Mouse (Mus musculus) liver, embryonic 11.5 days (tissue): Measurements from ENCODE around the gene Tmem233. TPM values are rescaled to one million over a fixed set of nuclear protein-coding genes. Genes with fewer than 3 reads are reported as not detected.

Experiments
- ATAC-seq: fragments of 200-750 bp; cut with Nextera tagmentation; replicated peaks from 2 replicates; pipeline ENCODE4 v1.8.0; 2017; ENCODE audit warnings: moderate number of reproducible peaks, mild to moderate bottlenecking, moderate TSS enrichment, moderate library complexity; ENCODE audit not compliant: low FRiP score
- DNase-seq: peaks from one replicate; pipeline ENCODE4 v3.0.0-alpha.2; 2017; ENCODE audit warnings: low spot score
- H3K27ac ChIP-seq: fragments of 300-500 bp; sonication (generic); 2 replicates; pipeline ENCODE4 v1.5.1; 2014; ENCODE audit warnings: mild to moderate bottlenecking, low read depth, low read length, control low read depth
- H3K27me3 ChIP-seq: fragments of 300-500 bp; sonication (generic); replicated peaks from 2 replicates; pipeline ENCODE4 v1.6.1; 2014; ENCODE audit warnings: low read length, mixed read lengths; ENCODE audit not compliant: control insufficient read depth, insufficient read depth
- H3K36me3 ChIP-seq: fragments of 300-500 bp; sonication (generic); 2 replicates; pipeline ENCODE4 v1.6.1; 2014; ENCODE audit warnings: mild to moderate bottlenecking, low read length, moderate library complexity, mixed read lengths; ENCODE audit not compliant: control insufficient read depth, insufficient read depth
- H3K4me1 ChIP-seq: fragments of 300-500 bp; sonication (generic); replicated peaks from 2 replicates; pipeline ENCODE4 v1.6.1; 2014; ENCODE audit warnings: low read length, mixed read lengths; ENCODE audit not compliant: control insufficient read depth, insufficient read depth
- H3K4me2 ChIP-seq: fragments of 300-500 bp; sonication (generic); 2 replicates; pipeline ENCODE4 v1.6.1; 2014; ENCODE audit warnings: mild to moderate bottlenecking, control low read depth, moderate library complexity
- H3K4me3 ChIP-seq: fragments of 300-500 bp; sonication (generic); 2 replicates; pipeline ENCODE4 v1.5.1; 2014; ENCODE audit warnings: low read depth, low read length, control low read depth
- H3K9ac ChIP-seq: fragments of 300-500 bp; sonication (generic); 2 replicates; pipeline ENCODE4 v1.6.1; 2014; ENCODE audit warnings: low read depth, low read length, control low read depth
- H3K9me3 ChIP-seq: fragments of 300-500 bp; sonication (generic); 2 replicates; pipeline ENCODE4 v1.6.1; 2016; ENCODE audit warnings: low read length, inconsistent platforms, mixed read lengths; ENCODE audit not compliant: control insufficient read depth
- WGBS: fragments of 180-500 bp; shearing (Covaris S2); extraction: QIAGEN DNeasy Blood & Tissue Kit; methylation state at CpG from one replicate; pipeline ENCODE4 v1.1.7; 2014; 5-methylcytosine and 5-hydroxymethylcytosine counted together
- polyA plus RNA-seq: library from polyadenylated mRNA; unstranded; fragments of >200 nt; fragmentation: Nextera tagmentation; extraction: Ambion mirVana; gene quantifications from 2 replicates; pipeline ENCODE4 v1.2.1, GENCODE M21; 2014

The Tmem233 gene
- polyA plus RNA-seq, 1 experiment from 2014 or later, result not detected

DNA sequence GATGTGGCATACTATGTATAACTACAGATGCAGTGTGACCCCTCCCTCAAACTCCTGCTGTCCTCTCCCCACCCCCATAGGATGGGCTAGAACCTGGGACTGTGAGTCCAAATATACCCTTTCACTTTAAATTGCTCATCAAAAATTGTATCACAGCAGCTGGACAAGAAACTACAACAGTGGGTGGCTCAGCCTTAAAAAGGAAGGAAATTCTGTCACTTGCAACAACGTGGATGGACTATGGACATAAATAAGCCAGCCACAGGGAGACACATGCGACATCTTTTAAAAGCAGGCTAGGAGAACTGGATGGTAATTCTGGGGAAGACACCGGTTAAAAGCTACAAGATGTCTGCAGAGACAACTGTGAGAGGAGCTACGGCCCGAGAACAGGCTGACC, 66.5 kb downstream of the Tmem233 start:
- Histone ChIP-seq H3K4me3 (no peak overlapping the region), H3K36me3 (peaks cover 75% of the 10 kb centered on the region), H3K9me3 (no peaks in the 10 kb centered on the region), H3K4me2 (no peak overlapping the region), H3K27ac (no peak overlapping the region), H3K9ac (no peak overlapping the region), H3K4me1 (peaks cover 23% of the 10 kb centered on the region), H3K27me3 (no peaks in the 10 kb centered on the region)
- 87% methylated on average over 5 of the region's 5 CpGs for WGBS
- DNase-seq, result no peak
- no peak for ATAC-seq

DNA sequence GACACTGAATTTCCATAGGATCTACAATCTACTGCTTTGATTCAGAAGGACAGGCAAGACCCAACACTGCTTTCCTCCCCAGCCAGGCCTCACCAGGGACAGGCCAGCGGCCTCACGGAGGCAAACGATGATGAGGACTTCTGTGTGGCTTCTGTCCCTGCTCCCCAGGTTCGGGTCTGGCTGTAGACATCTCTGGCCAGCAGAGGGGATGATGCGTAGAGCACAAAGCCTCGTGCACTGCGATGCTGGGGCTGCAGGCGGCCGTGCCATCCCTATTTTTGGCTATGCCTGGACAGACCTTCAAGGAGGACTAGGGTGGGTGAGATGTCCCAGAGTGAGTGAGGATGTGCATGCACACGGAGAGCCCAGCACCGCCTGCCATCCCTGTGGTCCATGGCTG, 68.8 kb downstream of the Tmem233 start:
- no peaks in the 10 kb centered on the region for H3K27me3 ChIP-seq
- no peak overlapping the region for H3K9ac ChIP-seq
- peaks cover 6% of the 10 kb centered on the region for H3K4me1 ChIP-seq
- H3K9me3 ChIP-seq, result no peaks in the 10 kb centered on the region
- no peak for DNase-seq
- ATAC-seq, result no peak
- 85% methylated on average over 11 of the region's 11 CpGs for WGBS
- no peak overlapping the region for H3K27ac ChIP-seq
- no peak overlapping the region for H3K4me2 ChIP-seq
- H3K4me3 ChIP-seq, result no peak overlapping the region
- peaks cover 53% of the 10 kb centered on the region for H3K36me3 ChIP-seq

DNA sequence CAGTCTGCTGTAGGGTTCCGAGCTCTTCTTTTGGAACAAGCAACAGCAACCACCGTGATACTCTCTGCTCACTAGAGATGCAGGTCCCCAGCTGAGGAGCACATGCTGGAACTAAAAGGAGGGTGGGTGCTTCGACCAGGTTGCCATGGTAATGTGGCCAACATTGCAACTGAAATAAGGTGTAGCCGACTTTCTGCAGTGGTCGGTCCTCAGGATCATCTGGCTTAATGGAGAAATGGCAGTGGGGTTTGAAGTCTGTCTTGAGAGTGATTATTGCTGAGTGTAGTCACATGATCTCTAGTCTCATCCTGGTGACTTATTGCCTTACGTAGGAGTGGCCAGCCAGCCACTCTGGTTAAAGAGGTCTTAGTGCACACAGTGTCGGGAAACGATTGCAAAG, 69.2 kb downstream of the Tmem233 start:
- peaks cover 49% of the 10 kb centered on the region for H3K36me3 ChIP-seq
- H3K4me1 ChIP-seq, result peaks cover 2% of the 10 kb centered on the region
- ATAC-seq (no peak), DNase-seq (no peak)
- H3K9me3 ChIP-seq, result no peaks in the 10 kb centered on the region
- H3K4me3 ChIP-seq, result no peak overlapping the region
- H3K27me3 ChIP-seq, result no peaks in the 10 kb centered on the region
- no peak overlapping the region for H3K27ac ChIP-seq
- 83% methylated on average over 8 of the region's 8 CpGs for WGBS
- H3K4me2 ChIP-seq, result no peak overlapping the region
- no peak overlapping the region for H3K9ac ChIP-seq

DNA sequence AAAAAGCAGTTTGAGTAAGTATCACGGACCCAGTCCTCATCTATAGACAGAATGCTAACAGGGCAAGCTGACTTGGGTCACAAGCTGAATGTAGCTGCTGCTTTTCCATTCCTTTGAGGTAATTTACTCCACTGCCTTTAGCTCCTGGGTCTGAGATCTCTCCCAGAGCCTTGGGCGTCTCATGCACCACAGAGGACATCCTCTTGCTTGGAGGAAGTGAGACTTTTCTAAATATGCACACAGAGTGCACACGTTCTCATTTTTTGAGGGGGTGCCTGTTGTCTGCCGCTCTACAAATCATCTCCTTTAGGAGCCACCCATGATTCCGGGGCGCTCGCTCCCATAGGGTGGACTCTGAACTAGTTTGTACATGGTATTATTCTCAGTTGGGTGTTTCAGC, 70.5 kb downstream of the Tmem233 start:
- peaks cover 3% of the 10 kb centered on the region for H3K4me1 ChIP-seq
- no peak overlapping the region for H3K9ac ChIP-seq
- peaks cover 40% of the 10 kb centered on the region for H3K36me3 ChIP-seq
- no peak for ATAC-seq
- no peak for DNase-seq
- no peak overlapping the region for H3K27ac ChIP-seq
- H3K4me3 ChIP-seq, result no peak overlapping the region
- no peaks in the 10 kb centered on the region for H3K9me3 ChIP-seq
- H3K4me2 ChIP-seq, result no peak overlapping the region
- 73% methylated on average over 7 of the region's 7 CpGs for WGBS
- no peaks in the 10 kb centered on the region for H3K27me3 ChIP-seq

DNA sequence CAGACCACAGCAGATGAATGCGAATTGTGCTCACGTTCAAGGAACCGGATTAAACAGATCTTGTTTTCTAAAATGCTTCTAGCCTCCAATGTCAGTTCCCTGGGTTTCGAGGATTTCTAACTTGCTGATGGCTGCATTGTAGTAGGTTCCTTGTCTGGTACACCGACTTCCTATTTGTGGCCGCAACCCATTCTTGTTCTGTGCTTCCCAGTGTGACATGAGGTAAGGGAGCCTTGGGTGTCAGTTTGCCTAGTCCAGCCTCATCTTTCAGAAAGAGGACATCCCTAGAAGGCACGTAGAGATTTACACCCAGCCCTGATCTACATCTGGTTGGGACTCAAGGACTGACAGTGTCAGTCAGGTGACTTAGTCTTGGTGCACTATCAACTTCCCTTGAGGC, 71.3 kb downstream of the Tmem233 start:
- H3K4me2 ChIP-seq, result no peak overlapping the region
- H3K9ac ChIP-seq, result no peak overlapping the region
- H3K9me3 ChIP-seq, result no peaks in the 10 kb centered on the region
- peaks cover 6% of the 10 kb centered on the region; the same call in 1 of the 2 replicates for H3K4me1 ChIP-seq
- no peaks in the 10 kb centered on the region for H3K27me3 ChIP-seq
- no peak for ATAC-seq
- DNase-seq, result no peak
- H3K4me3 ChIP-seq, result no peak overlapping the region
- no peak overlapping the region for H3K27ac ChIP-seq
- peaks cover 39% of the 10 kb centered on the region for H3K36me3 ChIP-seq
- 74% methylated on average over 7 of the region's 7 CpGs for WGBS

DNA sequence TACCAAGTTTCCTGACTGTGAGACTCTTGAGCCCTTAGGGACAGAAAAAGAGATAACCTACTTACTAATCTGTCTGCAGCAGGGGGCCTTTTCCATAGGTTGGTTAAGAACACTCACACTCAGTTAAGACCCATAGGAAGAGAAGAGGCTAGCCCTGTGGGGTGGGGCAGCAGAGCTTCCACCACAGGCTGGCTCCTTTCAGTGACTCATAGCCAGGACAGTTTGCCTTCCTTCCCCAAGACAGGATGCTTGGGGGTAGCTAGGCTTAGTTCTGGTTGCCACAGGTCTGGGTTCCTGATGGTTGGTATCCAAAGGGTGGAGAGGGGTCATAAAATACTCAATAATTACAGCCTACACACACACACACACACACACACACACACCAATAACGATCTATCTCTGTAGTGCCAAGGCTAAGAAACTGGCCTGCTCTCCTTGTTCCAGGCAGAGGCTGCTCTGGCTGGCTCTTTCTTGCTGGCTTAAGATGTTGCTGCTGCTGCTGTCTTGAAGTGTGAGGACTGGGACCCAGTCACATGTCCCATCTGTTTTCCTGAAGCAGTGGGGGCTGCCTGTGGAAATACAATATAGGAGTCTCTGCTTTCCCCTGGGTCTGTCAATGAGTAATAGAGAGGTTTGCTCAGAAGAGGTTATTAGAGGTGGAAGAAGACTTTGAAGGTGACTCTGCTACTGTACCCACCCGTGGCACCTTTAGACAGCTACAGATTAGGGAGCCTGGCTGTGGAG, 73.0 kb downstream of the Tmem233 start:
- no peak overlapping the region for H3K4me2 ChIP-seq
- peaks cover 6% of the 10 kb centered on the region; the same call in 1 of the 2 replicates for H3K4me1 ChIP-seq
- ATAC-seq, result peak; percentile 35; the same call in 1 of the 2 replicates
- H3K9ac ChIP-seq, result no peak overlapping the region
- peaks cover 29% of the 10 kb centered on the region for H3K36me3 ChIP-seq
- H3K9me3 ChIP-seq, result no peaks in the 10 kb centered on the region
- H3K27ac ChIP-seq, result no peak overlapping the region
- 74% methylated on average over 2 of the region's 2 CpGs for WGBS
- no peak for DNase-seq
- H3K4me3 ChIP-seq, result no peak overlapping the region
- no peaks in the 10 kb centered on the region for H3K27me3 ChIP-seq

DNA sequence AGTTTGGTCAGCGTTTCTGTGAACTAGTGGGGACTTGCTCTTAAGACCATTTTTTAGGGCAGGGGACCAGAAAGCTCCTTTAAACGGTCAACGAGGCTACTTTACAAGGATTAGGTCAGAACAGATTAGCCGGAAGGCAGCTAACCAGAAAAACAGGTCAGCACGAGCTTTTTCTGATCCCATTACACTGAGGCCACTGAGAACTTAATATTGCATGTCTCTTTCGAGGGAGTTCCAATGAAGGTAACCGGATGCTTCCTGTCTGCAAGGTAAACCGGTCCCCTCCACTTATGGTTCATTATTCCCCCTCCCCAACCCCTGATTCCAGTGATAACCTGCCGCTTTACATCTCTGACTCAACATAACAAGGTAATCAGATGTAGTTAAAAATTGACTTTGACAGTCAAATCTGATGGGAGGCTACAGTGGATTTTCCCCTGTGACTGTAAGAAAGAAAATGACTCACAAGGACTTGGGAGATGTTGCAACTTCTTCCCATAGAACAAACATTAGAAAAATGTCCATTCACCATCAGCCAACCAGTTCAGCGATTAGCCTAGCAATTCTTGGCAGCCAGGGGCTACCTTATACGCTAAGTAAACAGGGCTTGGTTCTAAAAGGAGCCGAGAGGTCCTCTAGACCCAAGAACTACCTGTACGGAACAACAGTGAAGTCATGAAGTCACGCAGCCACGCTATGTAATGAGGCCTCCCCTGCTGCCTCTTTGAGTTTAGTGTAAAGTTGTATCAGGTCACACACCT, 73.8 kb downstream of the Tmem233 start:
- peaks cover 21% of the 10 kb centered on the region for H3K36me3 ChIP-seq
- no peak overlapping the region for H3K4me2 ChIP-seq
- peaks cover 6% of the 10 kb centered on the region; the same call in 1 of the 2 replicates for H3K4me1 ChIP-seq
- no peaks in the 10 kb centered on the region for H3K9me3 ChIP-seq
- no peaks in the 10 kb centered on the region for H3K27me3 ChIP-seq
- no peak overlapping the region for H3K27ac ChIP-seq
- H3K4me3 ChIP-seq, result no peak overlapping the region
- DNase-seq (no peak), ATAC-seq (no peak)
- H3K9ac ChIP-seq, result no peak overlapping the region
- WGBS, result 86% methylated on average over 15 of the region's 15 CpGs

DNA sequence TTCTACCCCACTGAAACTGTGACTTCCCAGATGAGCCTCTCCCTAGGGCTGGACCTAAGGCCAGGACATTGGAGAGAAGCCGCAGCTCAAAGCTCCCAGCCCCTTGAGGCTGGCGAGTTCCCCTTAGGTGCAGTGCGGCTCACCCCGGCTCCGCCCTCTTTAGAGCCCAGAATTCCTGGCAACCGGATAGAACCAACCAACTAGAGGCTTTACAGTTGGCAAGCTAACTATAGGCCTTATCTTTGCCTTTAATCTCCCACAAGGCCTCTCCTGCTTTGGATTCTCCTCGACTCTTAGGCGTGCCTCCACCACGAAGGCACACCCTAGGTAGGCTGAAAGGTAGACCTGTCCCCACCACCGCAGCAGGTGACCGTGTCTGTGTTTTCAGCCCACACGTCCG, 75.3 kb downstream of the Tmem233 start:
- H3K27me3 ChIP-seq, result no peaks in the 10 kb centered on the region
- H3K27ac ChIP-seq, result no peak overlapping the region
- no peak overlapping the region for H3K4me3 ChIP-seq
- WGBS, result 79% methylated on average over 13 of the region's 13 CpGs
- no peaks in the 10 kb centered on the region for H3K9me3 ChIP-seq
- H3K36me3 ChIP-seq, result peaks cover 15% of the 10 kb centered on the region; the same call in 1 of the 2 replicates
- DNase-seq (no peak), ATAC-seq (no peak)
- no peak overlapping the region for H3K9ac ChIP-seq
- H3K4me1 ChIP-seq, result peaks cover 6% of the 10 kb centered on the region; the same call in 1 of the 2 replicates
- H3K4me2 ChIP-seq, result no peak overlapping the region
